Mouse (Mus musculus): ENCODE measurements around the gene Ushbp1. TPM values are rescaled to one million over a fixed set of nuclear protein-coding genes. Genes with fewer than 3 reads are reported as not detected.
A peak's percentile ranks its signal among the peaks of the same experiment; 100 is the strongest.

Gene Ushbp1
- polyA plus RNA-seq, 1 experiment from 2014 or later, result 5.4 TPM

DNA sequence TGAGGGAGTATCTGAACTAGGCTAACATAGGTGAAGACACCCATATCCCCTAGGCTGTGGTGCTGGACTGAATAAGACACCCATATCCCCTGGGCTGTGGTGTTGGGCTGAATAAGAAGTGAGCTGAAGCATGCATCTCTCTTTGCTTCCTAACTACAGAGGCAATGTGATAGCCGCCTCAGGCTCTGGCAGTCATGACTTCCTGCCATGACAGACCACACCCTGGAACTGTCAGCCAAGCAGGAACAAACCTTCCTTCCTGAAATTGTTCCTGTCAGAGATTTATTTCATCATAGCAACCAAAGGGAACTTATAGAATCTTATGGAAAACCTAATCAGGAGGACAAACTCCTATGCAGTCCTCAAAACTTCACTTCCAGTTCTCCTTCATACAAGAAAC, 7.3 kb downstream of the Ushbp1 start:
- H3K27ac ChIP-seq (replicated peaks), result no peak overlapping the region
- H3K27me3 ChIP-seq (replicated peaks; ENCODE audit: low read depth, poor library complexity, severe bottlenecking), result no peaks in the 10 kb centered on the region
- DNase-seq (ENCODE audit: low spot score), result no peak
- no peak overlapping the region for H3K4me3 ChIP-seq
- no peaks in the 10 kb centered on the region for H3K36me3 ChIP-seq (replicated peaks)
- peaks cover 19% of the 10 kb centered on the region for H3K4me1 ChIP-seq
- WGBS, result 79% methylated on average over 1 of the region's 1 CpGs
- H3K9me3 ChIP-seq, result no peaks in the 10 kb centered on the region

DNA sequence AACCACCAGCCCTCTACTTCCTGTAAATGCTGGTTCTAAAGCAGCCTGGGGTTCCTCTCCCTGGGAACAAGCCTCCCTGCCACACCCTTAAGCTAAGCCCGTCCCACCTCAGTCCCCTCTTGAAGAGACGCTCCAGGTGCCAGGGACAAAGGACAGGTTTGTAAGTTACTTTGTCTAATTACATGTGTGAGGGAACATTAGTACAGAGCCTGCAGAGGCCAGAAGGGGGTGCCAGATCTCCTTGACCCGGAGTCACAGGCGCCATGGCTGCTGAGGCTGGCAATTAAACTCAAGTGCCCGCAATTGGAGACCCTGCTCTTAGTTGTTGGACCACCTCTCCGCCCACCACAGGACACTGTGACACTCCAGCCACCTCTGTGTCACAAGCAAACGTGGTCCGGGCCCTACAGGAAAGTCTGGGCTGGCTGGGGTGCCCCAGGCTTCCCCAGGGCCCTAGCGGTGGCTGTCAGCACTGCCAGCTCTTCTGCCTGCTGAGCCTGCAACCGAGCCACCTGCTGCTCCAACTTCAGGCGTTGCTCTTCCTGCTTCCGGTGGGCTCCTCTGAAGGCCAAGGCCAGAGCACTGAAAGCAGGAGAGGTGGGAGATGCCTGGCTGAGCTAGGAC, 10.3 kb downstream of the Ushbp1 start:
- WGBS, result 73% methylated on average over 12 of the region's 12 CpGs
- Histone ChIP-seq H3K27me3 (replicated peaks; ENCODE audit: low read depth, poor library complexity, severe bottlenecking) (no peaks in the 10 kb centered on the region), H3K4me3 (peak overlapping the region; percentile 6; the same call in 1 of the 2 replicates), H3K27ac (replicated peaks) (peak overlapping the region; percentile 44; the same call in 1 of the 2 replicates), H3K36me3 (replicated peaks) (no peaks in the 10 kb centered on the region), H3K4me1 (peaks cover 33% of the 10 kb centered on the region), H3K9me3 (no peaks in the 10 kb centered on the region)
- DNase-seq (ENCODE audit: low spot score), result no peak

DNA sequence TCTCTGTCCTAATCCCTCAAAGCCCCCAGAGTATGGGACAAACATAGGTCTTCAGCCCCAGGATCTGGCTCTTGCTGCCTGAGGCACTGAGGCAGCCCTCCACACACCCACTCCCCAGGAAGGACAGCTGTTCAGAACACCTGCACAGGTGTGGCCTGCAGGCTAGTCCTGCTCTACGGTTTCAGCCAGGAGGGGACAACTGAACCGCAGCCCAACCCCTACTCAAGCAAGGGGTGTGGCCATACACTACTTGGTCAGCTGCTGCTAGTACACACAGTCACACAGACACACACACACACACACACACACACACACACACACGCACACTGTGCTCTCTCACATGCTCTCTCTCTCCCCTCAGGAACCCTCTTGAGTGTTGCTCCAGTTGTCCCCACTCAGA, 11.7 kb downstream of the Ushbp1 start:
- Histone ChIP-seq H3K9me3 (no peaks in the 10 kb centered on the region), H3K36me3 (replicated peaks) (peaks cover 4% of the 10 kb centered on the region), H3K4me1 (peaks cover 48% of the 10 kb centered on the region), H3K27me3 (replicated peaks; ENCODE audit: low read depth, poor library complexity, severe bottlenecking) (no peaks in the 10 kb centered on the region), H3K4me3 (peak overlapping the region; percentile 32; the same call in 1 of the 2 replicates), H3K27ac (replicated peaks) (peak overlapping the region; percentile 97)
- DNase-seq (ENCODE audit: low spot score), result no peak
- 65% methylated on average over 3 of the region's 3 CpGs for WGBS

DNA sequence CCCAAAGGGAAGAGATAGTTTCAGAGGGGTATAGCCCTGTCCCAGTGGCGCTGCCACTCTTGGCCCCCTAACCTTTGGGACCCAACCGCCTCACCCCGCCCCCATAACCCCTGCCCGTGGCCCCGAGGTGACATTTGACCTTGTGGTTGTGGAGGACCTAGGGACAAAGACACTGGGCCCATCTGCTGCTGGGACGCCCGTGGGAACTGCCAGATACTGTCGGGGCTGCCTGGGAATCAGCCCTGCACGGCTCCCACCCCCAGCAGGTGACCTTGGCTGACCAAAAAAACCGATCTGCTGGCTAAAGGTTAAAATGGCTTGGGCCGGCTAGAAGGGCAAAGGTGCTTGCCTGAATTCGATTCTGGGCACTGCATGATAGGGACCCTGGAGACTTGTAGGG, 12.2 kb downstream of the Ushbp1 start:
- Histone ChIP-seq H3K4me3 (peak overlapping the region; percentile 32), H3K27me3 (replicated peaks; ENCODE audit: low read depth, poor library complexity, severe bottlenecking) (no peaks in the 10 kb centered on the region), H3K27ac (replicated peaks) (peak overlapping the region; percentile 97), H3K4me1 (peaks cover 53% of the 10 kb centered on the region), H3K36me3 (replicated peaks) (peaks cover 9% of the 10 kb centered on the region), H3K9me3 (no peaks in the 10 kb centered on the region)
- 4% methylated on average over 12 of the region's 12 CpGs for WGBS
- DNase-seq (ENCODE audit: low spot score), result no peak

DNA sequence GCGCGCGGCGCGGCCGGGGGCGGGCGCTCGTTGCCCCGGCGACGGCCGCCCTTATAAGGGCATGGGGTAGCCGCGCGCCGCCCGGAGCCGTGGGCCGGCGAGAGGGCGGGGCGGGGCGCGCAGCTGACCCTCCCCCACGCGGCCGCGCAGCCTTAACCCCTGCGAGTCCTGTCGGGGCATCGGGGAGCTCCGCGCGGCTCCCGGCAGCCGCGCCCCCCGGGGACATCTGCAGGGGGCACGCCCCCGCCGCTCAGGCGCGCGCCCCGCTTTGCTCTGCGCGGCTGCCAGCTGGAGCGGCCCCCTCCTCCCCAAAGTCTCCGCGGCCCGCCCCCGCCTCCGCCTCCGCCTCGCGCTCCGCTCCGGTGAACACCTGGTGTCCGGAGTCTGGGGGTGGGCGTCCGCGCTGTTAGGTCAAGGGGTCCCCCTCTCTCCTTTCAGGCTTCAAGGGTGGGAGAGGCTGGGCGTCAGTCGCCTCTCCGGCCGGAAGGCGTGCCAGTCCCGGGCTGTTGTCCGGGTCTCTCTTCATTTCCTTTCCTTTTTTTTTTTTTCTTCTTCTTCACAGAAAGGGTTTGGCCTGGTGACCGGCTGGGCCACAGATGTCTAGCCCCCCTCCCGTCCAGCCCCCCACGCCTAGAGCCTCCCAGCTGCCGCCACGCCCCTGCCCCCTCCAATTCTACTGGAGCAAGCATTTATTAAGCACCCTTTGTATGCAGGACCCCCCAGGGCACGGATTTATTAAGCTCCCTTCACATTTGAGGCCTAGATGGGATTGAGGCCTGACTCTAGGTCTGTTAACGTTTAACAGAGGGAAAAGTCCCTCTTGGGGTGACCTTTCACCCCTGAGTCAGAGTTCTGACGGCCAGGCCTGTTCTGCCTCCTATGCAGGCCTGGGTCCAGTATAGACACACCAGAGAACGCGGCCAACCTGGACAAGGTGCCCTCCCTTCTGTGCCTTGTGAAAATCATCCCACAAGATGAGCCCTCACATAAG, 13.3 kb downstream of the Ushbp1 start:
- H3K27me3 ChIP-seq (replicated peaks; ENCODE audit: low read depth, poor library complexity, severe bottlenecking), result peaks cover 7% of the 10 kb centered on the region
- peaks cover 20% of the 10 kb centered on the region for H3K36me3 ChIP-seq (replicated peaks)
- peak; percentile 96 for DNase-seq (ENCODE audit: low spot score)
- peaks cover 63% of the 10 kb centered on the region for H3K4me1 ChIP-seq
- no peaks in the 10 kb centered on the region for H3K9me3 ChIP-seq
- peak overlapping the region; percentile 97 for H3K27ac ChIP-seq (replicated peaks)
- whole genome bisulfite sequencing, result 2% methylated on average over 64 of the region's 80 CpGs
- H3K4me3 ChIP-seq, result peak overlapping the region; percentile 82

DNA sequence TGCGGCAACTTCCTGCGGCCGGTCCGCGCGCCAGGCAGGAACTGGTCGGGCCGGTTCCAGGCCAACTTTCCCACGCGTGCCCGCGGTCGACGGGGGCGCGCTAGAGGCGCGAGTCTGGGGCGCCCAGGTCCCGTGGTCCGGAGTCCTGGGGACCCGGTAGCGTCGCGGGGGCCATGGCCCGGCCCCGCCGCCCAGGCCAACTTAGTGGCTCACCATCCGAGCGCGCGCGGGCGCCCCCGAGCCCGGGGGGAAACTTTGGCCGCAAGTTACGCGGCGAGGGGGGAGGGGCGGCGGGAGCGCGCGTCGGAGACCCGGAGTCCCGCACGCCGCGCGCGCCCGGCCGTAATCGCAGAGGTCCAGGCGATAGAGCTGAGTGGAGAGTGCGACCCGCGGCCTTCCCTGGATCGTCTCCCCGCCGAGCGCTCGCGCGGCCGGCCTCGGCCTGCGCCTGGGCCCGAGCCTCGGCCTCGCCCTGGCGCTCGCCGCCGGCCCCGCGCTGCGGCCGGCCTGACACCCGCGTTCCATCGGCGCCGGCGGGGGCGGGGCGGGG, 14.1 kb downstream of the Ushbp1 start, which contains the start of gene Nr2f6:
Gene Nr2f6, minus strand, starts transcription at position 540 of the 550 bp plus-strand sequence.
- DNase-seq (ENCODE audit: low spot score), result peak; percentile 88
- Histone ChIP-seq H3K27ac (replicated peaks) (peak within 1 kb of the TSS; percentile 97), H3K4me3 (peak within 1 kb of the TSS; percentile 82), H3K9me3 (no peaks in the 10 kb centered on the region), H3K36me3 (replicated peaks) (peaks cover 28% of the 10 kb centered on the region), H3K27me3 (replicated peaks; ENCODE audit: low read depth, poor library complexity, severe bottlenecking) (peaks cover 14% of the 10 kb centered on the region), H3K4me1 (peaks cover 71% of the 10 kb centered on the region)
- 4% methylated on average over 89 of the region's 89 CpGs for WGBS

DNA sequence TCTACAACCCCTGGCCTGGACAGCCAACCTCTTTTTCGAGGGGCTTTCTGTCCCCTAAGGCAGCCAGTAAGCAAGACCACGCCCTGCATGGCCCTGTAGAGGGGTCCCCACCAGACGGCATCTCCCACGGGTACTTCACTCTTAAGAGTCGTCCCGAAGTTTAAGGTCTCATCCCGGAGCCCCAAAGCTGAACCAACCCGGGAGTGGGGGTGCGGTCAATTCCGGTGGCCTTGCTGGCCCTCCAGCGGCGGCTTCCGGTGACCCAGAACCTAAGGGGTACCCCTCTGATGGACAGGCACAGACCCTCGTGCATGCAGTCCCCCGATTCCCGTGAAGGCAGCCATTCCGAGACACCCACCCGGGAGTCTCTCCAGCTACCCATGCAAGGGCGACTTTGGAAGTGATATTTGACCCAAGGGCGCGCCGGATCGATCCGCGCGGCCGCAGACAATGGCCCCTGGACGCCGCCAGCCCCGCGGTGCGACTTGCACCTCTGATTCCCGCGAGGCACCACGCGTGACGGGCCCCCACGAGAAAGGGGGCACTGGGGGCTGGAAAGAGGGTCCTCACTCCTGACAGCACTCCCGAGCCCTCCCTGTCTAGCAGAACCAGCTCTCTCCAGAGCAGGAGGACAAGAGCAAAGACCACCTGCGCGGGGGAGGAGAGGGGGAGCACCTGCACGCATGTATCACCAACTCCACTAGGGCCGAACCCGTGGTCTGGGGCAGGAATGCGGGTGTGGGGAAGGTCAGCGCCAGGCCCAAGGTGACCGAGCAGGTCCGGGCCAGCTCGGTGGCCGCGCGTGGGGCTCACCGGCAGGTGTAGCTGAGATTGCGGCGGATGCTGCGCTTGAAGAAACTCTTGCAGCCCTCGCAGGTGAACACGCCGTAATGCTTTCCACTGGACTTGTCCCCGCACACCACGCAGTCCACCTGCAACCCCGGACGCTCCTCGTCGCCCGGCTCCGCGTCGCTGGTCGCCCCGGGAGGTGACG, 15.1 kb downstream of the Ushbp1 start:
- peaks cover 79% of the 10 kb centered on the region for H3K4me1 ChIP-seq
- H3K4me3 ChIP-seq, result peak overlapping the region; percentile 82
- peaks cover 19% of the 10 kb centered on the region for H3K27me3 ChIP-seq (replicated peaks; ENCODE audit: low read depth, poor library complexity, severe bottlenecking)
- DNase-seq (ENCODE audit: low spot score), result peak; percentile 63
- H3K27ac ChIP-seq (replicated peaks), result peak overlapping the region; percentile 97
- H3K9me3 ChIP-seq, result no peaks in the 10 kb centered on the region
- whole genome bisulfite sequencing, result 1% methylated on average over 72 of the region's 72 CpGs
- H3K36me3 ChIP-seq (replicated peaks), result peaks cover 36% of the 10 kb centered on the region

DNA sequence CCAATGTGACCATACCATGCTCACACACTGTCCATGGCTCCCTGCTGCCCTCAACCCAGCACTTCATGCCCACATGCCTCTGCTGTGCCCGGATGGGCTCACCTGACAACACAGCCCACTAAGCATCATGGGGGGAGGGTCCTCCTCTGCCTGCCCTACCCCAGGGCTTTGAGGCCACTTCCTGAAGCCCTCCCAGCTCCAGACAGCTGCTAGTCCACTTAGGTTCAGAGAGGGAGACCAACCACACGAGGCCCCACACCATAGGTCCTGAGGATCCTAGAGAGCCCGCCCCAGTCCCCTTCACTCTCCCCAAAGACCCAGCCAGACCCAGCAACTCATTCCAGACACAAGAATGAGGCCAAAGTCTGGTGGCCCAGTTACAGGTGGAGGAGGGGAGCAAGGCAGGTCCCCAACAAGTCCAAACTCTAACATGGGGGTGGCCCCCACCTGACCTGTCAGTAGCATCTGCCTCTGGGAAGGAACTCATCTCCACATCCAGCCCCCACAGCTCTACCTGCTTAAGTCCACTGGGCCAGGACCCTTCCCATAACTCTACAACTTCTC, 16.0 kb downstream of the Ushbp1 start:
- Histone ChIP-seq H3K4me3 (peak overlapping the region; percentile 82), H3K27me3 (replicated peaks; ENCODE audit: low read depth, poor library complexity, severe bottlenecking) (peaks cover 19% of the 10 kb centered on the region), H3K9me3 (no peaks in the 10 kb centered on the region), H3K36me3 (replicated peaks) (peaks cover 45% of the 10 kb centered on the region), H3K27ac (replicated peaks) (peak overlapping the region; percentile 97), H3K4me1 (peaks cover 88% of the 10 kb centered on the region)
- DNase-seq (ENCODE audit: low spot score), result no peak
- WGBS, result 23% methylated on average over 3 of the region's 3 CpGs

DNA sequence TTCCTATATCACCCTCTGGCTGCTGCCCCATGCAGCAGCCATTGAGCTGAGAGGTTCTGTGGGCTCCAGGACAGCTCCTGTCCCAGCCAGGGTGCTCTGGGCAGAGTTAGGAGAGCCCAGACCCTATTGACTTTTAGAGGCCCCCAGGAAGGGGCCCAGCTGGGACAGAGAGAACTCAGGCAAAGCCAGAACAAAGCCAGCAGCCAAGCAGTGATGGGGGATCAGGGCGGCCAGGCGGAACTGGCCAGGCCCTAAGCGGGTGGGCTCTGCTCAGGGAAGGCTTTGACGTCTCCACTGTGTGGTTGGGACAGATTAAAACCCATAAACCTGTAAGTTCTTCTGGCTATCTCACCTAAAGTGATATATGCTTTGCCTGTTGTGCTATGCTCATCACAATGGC, 16.6 kb downstream of the Ushbp1 start:
- H3K36me3 ChIP-seq (replicated peaks), result peaks cover 51% of the 10 kb centered on the region
- peak overlapping the region; percentile 97 for H3K27ac ChIP-seq (replicated peaks)
- H3K9me3 ChIP-seq, result no peaks in the 10 kb centered on the region
- H3K4me3 ChIP-seq, result peak overlapping the region; percentile 82
- peaks cover 19% of the 10 kb centered on the region for H3K27me3 ChIP-seq (replicated peaks; ENCODE audit: low read depth, poor library complexity, severe bottlenecking)
- no peak for DNase-seq (ENCODE audit: low spot score)
- 44% methylated on average over 4 of the region's 4 CpGs for WGBS
- H3K4me1 ChIP-seq, result peaks cover 88% of the 10 kb centered on the region

DNA sequence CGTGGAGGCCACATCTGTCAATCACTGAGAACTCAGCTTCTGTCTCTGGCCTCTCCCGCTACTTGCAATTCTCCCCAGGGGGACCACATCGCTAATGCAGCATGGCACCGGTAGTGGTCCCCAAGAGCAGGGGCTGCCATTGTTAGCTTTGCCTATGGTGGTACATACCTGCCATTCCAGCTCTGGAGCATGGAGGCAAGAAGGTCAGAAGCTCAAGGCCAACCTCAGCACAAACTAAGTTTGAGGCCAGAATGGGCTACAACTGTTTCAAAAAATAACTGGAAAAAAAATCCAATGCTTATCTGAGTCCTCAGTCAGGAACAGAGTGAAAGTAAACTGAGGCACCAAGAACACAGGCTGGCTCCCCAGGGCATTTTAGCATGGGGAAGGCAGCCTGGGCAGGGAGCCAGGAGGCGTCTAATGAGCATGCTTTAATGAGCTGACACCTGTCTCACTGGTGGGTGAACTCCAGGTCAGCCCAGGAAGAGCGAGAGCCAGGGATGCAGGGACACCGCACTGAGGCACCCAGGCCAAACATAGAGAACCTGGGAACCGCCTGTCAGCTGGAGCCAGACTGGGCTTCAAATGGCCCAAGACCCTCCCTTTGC, 19.1 kb downstream of the Ushbp1 start:
- no peak for DNase-seq (ENCODE audit: low spot score)
- no peaks in the 10 kb centered on the region for H3K9me3 ChIP-seq
- peak overlapping the region; percentile 72; the same call in 1 of the 2 replicates for H3K27ac ChIP-seq (replicated peaks)
- H3K27me3 ChIP-seq (replicated peaks; ENCODE audit: low read depth, poor library complexity, severe bottlenecking), result peaks cover 19% of the 10 kb centered on the region
- peak overlapping the region; percentile 52 for H3K4me3 ChIP-seq
- peaks cover 71% of the 10 kb centered on the region for H3K4me1 ChIP-seq
- peaks cover 70% of the 10 kb centered on the region for H3K36me3 ChIP-seq (replicated peaks)
- WGBS, result 50% methylated on average over 8 of the region's 8 CpGs
